Mouse (Mus musculus) cerebellum, adult 11 months (tissue): ENCODE measurements at regions not wholly inside any gene's neighbourhood (a gene's known extent, or its start where the extent isn't known, plus 50 kb on each side); places are given as distances from the start of the nearest gene placed in this dataset.

ENCODE experiments used
- DNase-seq: peaks from one replicate; pipeline ENCODE4 v3.0.0; 2022

DNA sequence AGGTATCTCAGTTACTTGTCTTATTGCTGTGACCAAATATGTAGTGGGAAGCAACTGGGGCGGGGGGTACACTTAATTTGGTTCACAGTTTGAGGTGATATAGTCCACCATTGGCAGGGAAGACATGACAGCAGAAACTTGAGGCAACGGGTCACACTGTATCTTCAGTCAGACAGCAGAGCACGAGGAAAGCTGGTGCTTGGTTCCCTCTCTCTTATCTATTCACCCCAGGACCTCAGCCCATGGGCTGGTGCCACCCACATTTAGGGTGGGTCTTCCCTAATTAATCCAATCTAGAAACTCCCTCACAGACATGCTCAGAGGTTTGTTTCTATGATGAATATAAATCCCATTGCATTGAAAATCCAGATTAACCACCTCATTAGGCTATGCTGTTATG lies 56.5 kb downstream of the Otud1 start:
- no peak for DNase-seq

DNA sequence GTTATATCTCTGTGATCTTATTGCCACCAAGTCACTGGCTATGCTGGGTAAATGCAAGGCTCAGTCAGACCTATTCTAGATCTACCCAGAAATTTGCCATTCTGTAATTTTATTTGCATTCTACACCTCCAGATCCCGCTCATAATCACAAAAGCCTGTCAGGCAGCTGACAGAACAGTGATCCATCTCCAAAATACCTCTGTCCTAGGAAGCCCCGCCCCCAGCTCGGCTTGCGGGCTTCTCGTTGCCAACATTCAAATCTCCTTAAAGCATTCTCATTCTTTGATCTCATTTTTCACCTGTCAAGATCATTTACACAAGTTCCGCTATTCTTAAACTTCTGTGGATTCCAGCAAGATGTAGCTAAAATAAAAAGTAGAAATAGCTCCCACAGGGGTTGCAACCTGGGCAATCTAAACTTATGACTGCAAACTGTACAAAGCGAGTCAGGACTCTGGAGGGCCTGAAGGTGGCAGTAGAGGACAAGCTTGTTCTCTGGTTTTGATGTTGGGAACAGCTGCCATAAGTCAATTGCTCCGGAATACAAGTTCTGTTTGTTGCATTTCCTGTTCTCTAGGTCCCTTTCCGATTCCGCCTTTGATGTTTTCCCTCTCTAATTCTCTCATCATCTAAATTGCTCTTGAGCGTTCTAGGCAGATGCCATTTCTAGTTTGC lies 58.1 kb downstream of the Otud1 start:
- peak; percentile 12 for DNase-seq

DNA sequence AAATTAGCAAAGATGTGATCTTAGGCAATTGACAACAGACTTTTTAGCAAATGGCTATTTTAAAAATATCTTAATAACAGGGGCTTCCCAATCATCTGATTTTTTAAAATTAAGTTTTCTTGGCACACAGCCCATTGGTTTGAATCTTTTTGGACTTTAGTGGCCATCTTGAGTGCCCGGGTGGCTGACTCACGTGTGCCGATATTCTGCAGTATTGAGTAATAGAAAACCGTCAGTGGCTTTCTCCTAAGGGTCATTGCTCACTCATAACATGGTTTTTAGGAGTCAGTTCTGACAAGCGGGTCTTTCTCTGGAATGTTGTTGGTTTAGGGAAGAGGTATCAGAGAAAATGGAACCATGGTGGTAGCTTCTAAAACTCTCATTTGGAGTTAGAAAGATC lies 58.8 kb downstream of the Otud1 start:
- DNase-seq, result no peak

DNA sequence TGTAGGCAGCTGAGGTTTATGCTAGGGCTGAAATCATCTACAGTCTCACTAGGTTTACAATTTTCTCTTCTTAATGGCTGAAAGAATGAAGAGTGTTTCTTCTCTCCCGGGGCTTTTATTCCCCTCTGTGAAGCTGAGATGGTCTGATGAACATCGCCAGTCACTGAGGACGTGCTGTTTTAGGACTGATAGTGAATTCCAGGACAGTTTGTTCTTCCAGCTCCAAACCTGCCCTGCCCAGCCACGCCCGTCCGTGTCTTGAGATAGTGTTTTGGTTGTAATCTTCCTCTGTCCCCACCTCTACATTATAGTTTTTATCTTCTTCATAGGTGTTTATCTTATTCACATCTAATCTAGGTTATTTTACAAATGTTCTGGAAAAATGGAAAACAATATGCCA lies 68.5 kb downstream of the Otud1 start:
- DNase-seq, result no peak

DNA sequence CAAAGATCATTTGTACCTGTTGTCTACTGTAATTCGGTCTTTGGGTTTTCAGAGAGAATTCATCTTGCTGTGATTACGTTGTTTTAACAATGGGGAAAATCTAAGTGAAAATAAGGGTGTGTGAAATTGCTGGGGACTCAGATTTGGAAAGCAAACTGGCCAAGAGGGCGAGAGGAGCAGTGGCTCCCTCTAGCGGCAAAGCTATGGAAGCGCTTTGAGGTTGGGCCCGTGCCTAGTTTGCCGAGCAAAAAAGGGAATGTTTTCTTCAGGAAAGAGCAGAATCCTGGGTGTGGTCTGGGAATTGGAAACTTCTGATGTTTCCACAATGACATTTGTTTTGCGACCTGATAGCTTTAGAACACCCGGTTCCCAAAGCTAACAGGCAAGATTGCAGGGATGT lies 69.4 kb downstream of the Otud1 start:
- peak; percentile 16 for DNase-seq

DNA sequence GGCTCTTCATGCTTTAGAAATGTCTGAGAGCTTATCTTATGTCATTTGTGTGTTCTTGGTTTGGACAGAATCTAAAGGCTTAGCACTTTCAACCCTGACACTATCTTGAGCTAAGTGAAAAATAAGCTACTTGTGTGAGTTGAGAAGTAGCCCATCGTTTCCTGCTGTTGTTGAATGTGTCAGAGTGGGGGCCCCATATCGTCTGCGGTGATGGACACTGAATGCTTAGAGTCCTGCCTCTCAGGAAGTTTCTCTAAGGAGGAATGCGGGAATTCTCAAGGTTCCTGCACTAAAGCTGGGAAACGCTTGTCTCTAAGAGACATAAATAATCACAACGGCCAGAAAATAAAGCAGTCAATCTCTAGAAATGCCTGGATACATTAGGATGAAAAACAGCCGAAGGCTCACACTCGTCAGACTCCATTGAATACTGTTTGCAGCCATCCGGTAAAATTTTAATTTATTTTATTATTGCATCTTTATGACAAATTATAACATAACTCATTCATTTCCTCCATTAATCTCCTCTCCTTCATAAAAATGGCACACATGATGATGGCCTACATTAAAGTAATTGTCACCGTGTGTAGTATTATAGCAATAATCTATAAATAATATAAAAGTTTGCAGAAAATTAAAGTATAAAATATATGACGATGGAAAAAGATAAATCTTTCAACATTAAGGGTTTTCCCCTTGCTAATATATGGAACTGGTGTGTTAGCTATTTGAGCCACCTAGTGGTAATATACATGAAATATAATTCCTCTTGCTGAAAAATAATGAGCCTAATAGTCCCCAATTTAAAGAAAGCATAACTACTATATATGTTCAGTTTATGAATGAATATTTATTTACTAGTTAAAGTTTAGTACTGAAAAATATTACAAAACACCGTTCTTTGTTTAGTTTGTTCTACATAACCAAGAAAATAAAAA lies 75.6 kb downstream of the Otud1 start:
- DNase-seq, result no peak

DNA sequence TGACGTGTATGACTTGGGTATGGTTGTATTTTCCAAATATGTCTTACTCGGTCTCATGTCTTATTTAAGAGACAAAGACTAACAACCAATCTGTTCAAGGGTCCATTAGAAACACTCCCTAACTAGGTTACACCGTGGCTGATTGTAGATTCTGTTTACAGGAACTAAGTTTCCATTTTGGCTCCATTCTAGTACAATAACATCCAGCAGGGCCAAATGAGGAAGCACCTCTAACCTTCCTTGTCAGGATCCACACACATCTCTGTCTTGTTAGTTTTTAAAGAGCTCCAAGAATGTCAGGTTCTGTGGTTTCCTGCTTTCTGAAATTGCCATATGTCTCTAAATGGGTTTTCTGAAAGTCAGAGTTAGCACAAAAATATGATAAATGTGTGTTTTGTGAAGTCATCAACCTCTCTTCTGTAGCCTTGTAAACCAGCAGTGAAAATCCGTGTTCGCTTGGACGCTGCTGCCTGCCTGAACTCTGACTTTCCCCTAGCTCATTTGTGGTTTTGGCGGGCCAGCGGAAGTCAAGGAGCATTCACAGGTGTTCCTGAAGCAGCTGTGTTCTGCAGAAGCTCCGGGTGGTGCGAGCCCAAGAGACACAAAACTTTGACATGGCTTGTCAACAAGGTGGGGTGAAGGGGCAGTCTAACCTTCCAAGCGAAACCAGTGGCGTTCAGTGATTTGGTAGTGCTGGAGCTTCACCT lies 76.8 kb downstream of the Otud1 start:
- DNase-seq, result no peak

DNA sequence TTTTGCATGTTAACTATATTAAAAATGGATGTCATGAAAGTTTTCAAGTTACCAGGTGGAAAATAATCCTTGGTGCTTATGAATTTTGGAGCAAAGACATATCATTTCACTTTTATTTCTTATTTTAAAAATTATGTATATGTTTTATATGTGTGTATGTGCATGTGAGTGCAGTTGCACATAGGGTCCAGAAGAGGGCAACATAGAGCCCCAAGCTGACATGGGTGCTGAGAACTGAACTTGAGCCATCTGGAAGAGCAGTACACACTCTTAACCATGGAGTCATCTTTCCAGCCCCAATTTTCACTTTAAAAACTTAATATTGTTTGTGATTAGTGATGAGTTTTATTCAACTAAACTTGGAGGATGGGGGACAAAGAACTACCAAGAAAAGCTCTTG lies 84.0 kb downstream of the Otud1 start:
- no peak for DNase-seq

DNA sequence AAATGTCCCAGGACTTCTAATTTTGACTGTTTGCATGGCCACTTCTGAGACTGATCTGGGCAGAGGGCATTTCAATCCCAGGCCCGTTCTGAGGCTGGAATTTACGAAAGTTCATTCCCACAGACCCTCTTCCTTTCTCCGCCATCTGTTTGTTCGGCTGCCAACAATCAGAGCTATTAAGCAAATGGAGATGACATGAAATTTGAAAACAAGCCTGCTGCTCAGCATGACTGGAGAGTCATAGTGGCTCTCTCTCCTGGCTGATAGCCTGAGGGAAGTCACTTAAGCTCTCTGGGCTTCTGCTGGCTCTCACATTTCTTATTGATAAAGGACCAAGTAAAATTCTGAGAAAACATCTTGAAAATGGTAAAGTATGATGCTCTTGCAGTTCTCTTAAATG lies 85.9 kb downstream of the Otud1 start:
- no peak for DNase-seq

DNA sequence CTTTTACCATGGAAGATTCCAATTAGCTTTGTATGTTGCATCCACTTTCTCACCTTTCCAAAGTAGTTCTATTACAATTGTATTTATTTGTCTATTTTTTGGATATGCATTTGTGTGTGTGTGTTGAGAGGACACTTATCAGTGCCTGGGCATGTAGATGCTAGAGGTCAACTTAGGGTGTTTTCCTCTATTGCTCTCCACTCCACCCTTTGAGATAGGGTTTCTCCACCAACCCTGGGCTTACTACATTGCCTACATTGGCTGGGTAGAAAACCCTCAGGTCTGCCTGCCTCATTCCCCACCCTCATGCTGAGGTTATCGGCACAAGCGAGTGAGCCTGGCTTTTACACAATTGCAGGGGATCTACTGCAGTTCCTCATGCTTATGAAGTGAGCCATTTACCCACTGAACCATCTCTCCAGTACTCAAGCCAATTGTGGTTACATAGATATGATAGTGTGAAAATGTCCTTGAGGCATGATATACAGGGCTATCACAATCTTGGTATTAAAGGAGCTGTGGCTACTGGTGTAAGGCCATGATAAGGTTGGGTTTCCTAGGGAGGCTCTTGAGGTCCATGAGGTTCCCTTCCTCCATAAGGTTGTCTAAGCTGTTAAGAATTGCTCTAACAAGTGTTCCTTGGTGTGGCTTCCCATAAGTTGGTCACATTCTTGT lies 87.6 kb downstream of the Otud1 start:
- no peak for DNase-seq

DNA sequence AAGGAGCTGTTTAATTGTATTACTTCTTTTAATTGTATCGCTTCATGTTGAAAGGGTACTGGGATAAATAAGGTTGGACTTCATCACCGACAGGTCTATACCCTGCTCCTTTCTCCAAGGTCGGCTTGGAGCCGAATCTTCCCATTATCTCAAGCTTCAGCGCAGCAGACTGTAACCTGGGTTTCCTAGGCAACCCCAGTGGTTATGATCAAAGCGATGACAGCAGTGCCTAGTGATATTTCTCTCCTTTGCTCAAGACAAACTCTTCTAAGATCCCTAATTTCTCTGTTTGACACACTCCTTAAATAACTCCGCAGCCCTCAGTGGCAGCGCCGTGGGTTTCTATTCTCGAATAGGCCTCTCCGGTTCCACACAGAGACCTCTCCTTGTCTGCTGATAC lies 95.2 kb downstream of the Otud1 start:
- no peak for DNase-seq

DNA sequence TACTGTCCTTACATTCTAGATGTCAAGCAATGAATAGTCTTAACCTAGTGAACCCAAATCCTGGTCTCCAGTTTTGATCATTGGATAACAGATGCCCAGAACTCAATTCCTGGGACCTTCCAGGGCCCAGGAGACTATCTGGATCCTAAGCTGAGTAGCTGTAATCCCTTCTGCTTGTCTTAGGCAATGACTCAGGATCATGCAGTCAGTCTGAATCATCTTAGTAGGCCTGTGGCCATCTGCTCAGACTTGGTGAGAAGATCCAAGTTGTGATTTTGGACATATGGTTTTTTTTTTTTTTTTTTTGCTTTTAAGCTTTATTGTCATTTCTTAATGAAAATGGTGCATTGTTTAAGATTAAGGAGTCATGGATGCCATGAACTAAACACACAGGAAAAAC lies 95.9 kb downstream of the Otud1 start:
- no peak for DNase-seq

DNA sequence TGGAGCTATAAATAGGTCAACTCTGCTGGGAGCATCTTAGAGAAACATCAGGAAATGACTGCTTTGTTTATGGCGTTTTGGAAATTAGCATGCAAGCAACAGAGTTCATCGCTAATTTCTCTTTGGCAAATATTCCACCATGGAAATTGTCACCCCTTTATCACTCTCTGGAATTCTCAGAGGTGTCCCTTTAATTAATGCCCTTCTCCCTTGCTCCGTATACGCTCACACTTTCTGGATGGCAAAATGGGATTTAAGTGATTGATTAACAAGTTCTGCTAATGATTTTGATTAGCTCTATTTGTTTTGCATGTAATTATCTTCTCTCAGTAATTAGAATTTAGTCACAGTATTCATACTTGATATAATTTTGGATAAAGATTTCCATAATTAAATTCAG lies 100.4 kb downstream of the Otud1 start:
- no peak for DNase-seq

DNA sequence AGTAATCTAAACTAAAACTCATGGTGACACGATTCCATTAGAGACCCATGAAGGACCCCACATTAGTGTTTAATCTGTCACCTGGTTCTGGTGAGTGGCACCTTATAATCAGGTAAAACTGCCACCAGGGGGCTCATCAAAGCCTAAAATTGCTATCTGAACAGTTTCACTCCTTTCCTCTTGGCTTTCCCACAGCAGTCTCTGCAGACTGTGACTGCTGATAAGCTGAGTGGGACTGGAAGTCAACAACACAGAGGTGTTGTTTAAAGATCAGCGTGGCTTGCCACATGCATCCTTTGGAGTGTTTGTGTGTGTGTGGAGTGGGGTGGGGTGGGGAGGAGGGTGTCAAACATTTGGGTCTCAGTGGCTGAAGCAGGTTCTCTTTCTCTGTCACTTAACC lies 101.6 kb downstream of the Otud1 start:
- no peak for DNase-seq

DNA sequence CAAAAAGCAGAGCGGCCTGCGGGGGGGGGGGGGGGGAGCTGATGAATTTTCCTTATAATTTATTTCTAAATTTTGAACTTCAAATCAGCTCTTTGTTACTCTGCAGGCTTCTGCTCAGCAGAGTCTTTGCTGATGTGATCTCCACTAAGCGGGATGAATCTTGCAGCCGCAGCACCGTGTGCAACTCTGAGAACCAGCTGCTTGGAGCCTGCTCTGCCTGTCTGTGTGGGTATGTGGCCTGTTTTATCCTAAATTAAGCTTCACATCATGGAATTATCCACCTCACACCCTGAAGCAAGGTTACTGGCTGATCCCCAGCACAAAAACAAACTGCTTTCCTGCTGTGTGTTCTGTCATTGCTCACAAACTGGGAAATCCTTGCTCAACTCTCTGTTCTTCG lies 102.0 kb downstream of the Otud1 start:
- no peak for DNase-seq

DNA sequence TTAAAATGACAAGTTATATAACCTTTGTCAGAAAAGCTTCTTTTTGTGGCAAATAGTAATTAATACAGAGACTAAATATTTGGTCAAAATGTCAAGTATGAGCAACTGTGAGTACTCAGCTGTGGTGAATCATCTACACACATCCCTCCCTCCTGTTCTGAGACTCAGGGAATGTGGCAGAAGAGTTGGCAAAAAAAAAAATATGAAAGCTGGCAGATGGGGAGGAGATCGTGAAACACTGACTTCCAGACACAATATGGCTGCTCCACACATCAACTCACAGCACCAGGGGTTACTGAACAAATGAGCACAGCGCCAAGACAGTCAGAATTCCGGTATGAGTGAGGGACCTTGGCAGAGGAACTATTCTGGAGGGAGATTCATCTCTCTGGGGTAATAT lies 105.4 kb downstream of the Otud1 start:
- DNase-seq, result no peak

DNA sequence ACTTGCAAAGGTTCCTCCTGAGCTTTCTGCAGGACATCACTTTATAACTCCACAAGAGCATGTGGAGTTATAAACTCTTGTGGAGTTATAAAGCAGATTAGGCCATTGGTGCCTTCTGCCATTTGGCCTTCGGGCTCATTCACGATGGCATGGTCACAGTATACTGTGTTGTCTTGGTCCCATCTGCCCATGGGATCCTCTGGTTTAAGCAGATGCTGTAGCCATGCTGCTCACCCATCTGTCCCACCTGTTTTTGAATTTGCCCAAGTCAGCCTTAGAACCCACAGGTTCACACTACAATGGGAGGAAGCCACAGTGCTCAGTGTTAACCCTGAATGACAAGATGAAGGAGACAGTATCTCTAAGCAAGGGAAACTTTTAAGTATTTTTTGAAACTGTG lies 124.7 kb upstream of the Etl4 start:
- no peak for DNase-seq

DNA sequence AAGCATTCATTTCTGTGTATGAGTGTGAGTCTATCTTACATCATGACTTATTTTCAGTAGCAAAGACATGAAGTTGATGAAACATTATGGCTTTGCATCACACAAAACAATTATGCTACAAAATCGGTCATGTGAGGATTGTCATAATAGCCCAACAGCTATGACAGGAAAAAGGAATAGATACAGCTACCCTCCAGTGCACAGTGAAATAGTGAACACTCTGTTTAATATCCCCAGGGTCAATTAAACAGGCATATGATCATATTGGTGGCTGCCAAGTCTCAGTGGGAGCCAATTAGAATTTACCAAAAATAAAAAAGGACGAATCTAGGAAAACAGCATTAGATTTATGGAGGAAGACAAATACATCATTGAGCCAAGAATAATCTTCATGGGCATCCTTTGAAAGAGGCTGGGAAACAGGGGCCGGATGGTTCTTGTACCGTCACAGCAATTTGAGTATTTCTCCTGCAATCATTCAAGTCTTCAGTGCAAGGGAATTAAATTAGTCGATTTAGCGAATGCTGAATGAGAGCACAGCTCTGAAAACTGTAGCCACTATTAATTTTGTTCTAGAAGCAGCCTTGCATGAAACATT lies 123.8 kb upstream of the Etl4 start:
- no peak for DNase-seq

DNA sequence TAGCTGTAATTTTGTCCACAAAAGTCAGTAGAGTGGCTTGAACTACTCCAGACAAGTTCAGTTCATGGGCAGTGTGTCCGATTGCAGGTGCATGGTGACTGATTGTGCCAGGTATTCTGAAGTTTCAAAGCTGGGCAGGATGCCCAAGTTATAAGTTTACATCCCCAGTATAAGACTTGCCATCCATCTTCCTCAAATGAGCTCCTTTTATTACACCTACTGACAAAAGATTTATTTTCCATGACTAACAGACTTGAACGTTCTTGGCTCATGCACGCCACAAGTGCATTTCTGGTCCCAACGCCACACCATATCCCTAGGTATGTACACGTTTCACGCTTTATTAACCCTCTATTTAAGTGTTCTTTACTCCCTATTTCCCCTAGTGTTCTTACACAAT lies 117.4 kb upstream of the Etl4 start:
- no peak for DNase-seq

DNA sequence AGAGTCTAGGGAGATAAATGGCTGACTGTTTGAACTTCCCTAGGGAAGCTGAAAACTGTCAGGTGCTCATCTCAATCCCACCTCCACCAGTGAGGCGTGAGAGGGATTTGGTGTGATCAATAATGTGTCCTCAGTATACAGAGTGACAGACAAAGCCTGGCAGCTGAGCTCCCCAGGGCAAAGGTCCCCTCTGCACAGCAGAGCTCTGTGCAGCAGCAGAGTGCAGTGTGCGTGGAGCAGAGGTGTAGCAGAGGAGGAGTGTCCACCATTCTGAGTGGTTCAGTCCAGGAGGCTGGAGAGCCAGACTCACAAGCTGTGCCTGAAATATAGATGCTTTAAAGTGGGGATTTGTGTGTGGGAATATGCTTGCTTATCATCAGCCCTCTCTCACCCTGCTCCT lies 112.8 kb upstream of the Etl4 start:
- no peak for DNase-seq
